Mouse (Mus musculus): ENCODE results near the gene Vipr2. TPM values are rescaled to one million over a fixed set of nuclear protein-coding genes. Genes with fewer than 3 reads are reported as not detected.

Vipr2 gene
- total and polyA plus RNA-seq, 2 experiments from 2014 or later, result 0.95 to 3.9 TPM

- Histone ChIP-seq H3K27me3 (ENCODE audit: insufficient read depth, low read length) (no peaks in the 10 kb centered on the region), H3K4me1 (ENCODE audit: insufficient read depth, low read length) (no peaks in the 10 kb centered on the region), H3K36me3 (ENCODE audit: insufficient read depth, low read length) (peaks cover 29% of the 10 kb centered on the region), H3K9ac (replicated peaks; ENCODE audit: low read length, poor library complexity, severe bottlenecking) (no peak overlapping the region), H3K4me2 (ENCODE audit: low read depth, low read length, poor library complexity, severe bottlenecking) (no peak overlapping the region), H3K4me3 (ENCODE audit: low read depth, low read length) (no peak overlapping the region), H3K9me3 (ENCODE audit: low read length) (no peaks in the 10 kb centered on the region), H3K27ac (ENCODE audit: low read depth, low read length) (no peak overlapping the region)
- 95% methylated on average over 2 of the region's 2 CpGs for WGBS
- no peak for TF ChIP-seq CTCF (IDR thresholded peaks at IDR 0.05)
- ATAC-seq (ENCODE audit: low FRiP score) (no peak), DNase-seq (ENCODE audit: low spot score) (no peak)
Measured at GRCm38 (mm10) chr12:116062194-116062583, 15.3 kb upstream of the Vipr2 start.

- 94% methylated on average over 4 of the region's 4 CpGs for WGBS
- DNase-seq (ENCODE audit: low spot score) (no peak), ATAC-seq (ENCODE audit: low FRiP score) (no peak)
- peaks cover 28% of the 10 kb centered on the region for H3K36me3 ChIP-seq (ENCODE audit: insufficient read depth, low read length)
- H3K4me2 ChIP-seq (ENCODE audit: low read depth, low read length, poor library complexity, severe bottlenecking), result no peak overlapping the region
- H3K9ac ChIP-seq (replicated peaks; ENCODE audit: low read length, poor library complexity, severe bottlenecking), result no peak overlapping the region
- no peaks in the 10 kb centered on the region for H3K4me1 ChIP-seq (ENCODE audit: insufficient read depth, low read length)
- H3K9me3 ChIP-seq (ENCODE audit: low read length), result no peaks in the 10 kb centered on the region
- no peak overlapping the region for H3K4me3 ChIP-seq (ENCODE audit: low read depth, low read length)
- no peak for TF ChIP-seq CTCF (IDR thresholded peaks at IDR 0.05)
- H3K27ac ChIP-seq (ENCODE audit: low read depth, low read length), result no peak overlapping the region
- H3K27me3 ChIP-seq (ENCODE audit: insufficient read depth, low read length), result no peaks in the 10 kb centered on the region
Measured at GRCm38 (mm10) chr12:116063020-116063419, 14.5 kb upstream of the Vipr2 start.

- Histone ChIP-seq H3K4me3 (ENCODE audit: low read depth, low read length) (no peak overlapping the region), H3K9ac (replicated peaks; ENCODE audit: low read length, poor library complexity, severe bottlenecking) (no peak overlapping the region)
- TF ChIP-seq CTCF (IDR thresholded peaks at IDR 0.05), result peak; percentile 81
Measured at GRCm38 (mm10) chr12:116071023-116071422, 6.5 kb upstream of the Vipr2 start.

GRCm38 (mm10) chr12:116077855-116078366 is 385 bp downstream of the Vipr2 start:
- no peaks in the 10 kb centered on the region for H3K4me1 ChIP-seq (ENCODE audit: insufficient read depth, low read length)
- peak overlapping the region; percentile 59 for H3K4me3 ChIP-seq (ENCODE audit: low read depth, low read length)
- peak overlapping the region; percentile 99 for H3K4me2 ChIP-seq (ENCODE audit: low read depth, low read length, poor library complexity, severe bottlenecking)
- DNase-seq (ENCODE audit: low spot score), result no peak
- TF ChIP-seq CTCF (IDR thresholded peaks at IDR 0.05), result no peak
- no peak for ATAC-seq (ENCODE audit: low FRiP score)
- no peaks in the 10 kb centered on the region for H3K36me3 ChIP-seq (ENCODE audit: insufficient read depth, low read length)
- H3K27me3 ChIP-seq (ENCODE audit: insufficient read depth, low read length), result peaks cover 3% of the 10 kb centered on the region; the same call in 1 of the 2 replicates
- H3K9me3 ChIP-seq (ENCODE audit: low read length), result no peaks in the 10 kb centered on the region
- under 1% methylated on average over 20 of the region's 24 CpGs for WGBS
- no peak overlapping the region for H3K27ac ChIP-seq (ENCODE audit: low read depth, low read length)
- peak overlapping the region; percentile 73 for H3K9ac ChIP-seq (replicated peaks; ENCODE audit: low read length, poor library complexity, severe bottlenecking)

More at GRCm38 (mm10) chr12:116071023-116071422, 6.5 kb upstream of the Vipr2 start:
- H3K36me3 ChIP-seq (ENCODE audit: insufficient read depth, low read length), result no peaks in the 10 kb centered on the region
- ATAC-seq (ENCODE audit: low FRiP score) (peak; percentile 74), DNase-seq (ENCODE audit: low spot score) (peak; percentile 64)
- no peaks in the 10 kb centered on the region for H3K9me3 ChIP-seq (ENCODE audit: low read length)
- WGBS, result 24% methylated on average over 3 of the region's 3 CpGs
- no peak overlapping the region for H3K4me2 ChIP-seq (ENCODE audit: low read depth, low read length, poor library complexity, severe bottlenecking)
- H3K27ac ChIP-seq (ENCODE audit: low read depth, low read length), result no peak overlapping the region
- no peaks in the 10 kb centered on the region for H3K4me1 ChIP-seq (ENCODE audit: insufficient read depth, low read length)
- no peaks in the 10 kb centered on the region for H3K27me3 ChIP-seq (ENCODE audit: insufficient read depth, low read length)

GRCm38 (mm10) chr12:116083125-116083524 is 5.6 kb downstream of the Vipr2 start:
- no peak for DNase-seq (ENCODE audit: low spot score)
- Histone ChIP-seq H3K9me3 (ENCODE audit: low read length) (no peaks in the 10 kb centered on the region), H3K27me3 (ENCODE audit: insufficient read depth, low read length) (peaks cover 3% of the 10 kb centered on the region; the same call in 1 of the 2 replicates), H3K4me3 (ENCODE audit: low read depth, low read length) (no peak overlapping the region), H3K9ac (replicated peaks; ENCODE audit: low read length, poor library complexity, severe bottlenecking) (no peak overlapping the region), H3K27ac (ENCODE audit: low read depth, low read length) (no peak overlapping the region), H3K36me3 (ENCODE audit: insufficient read depth, low read length) (no peaks in the 10 kb centered on the region), H3K4me1 (ENCODE audit: insufficient read depth, low read length) (no peaks in the 10 kb centered on the region), H3K4me2 (ENCODE audit: low read depth, low read length, poor library complexity, severe bottlenecking) (no peak overlapping the region)
- TF ChIP-seq CTCF (IDR thresholded peaks at IDR 0.05), result no peak
- no peak for ATAC-seq (ENCODE audit: low FRiP score)
- 84% methylated on average over 6 of the region's 6 CpGs for WGBS

GRCm38 (mm10) chr12:116084294-116084693 is 6.8 kb downstream of the Vipr2 start:
- Histone ChIP-seq H3K9ac (replicated peaks; ENCODE audit: low read length, poor library complexity, severe bottlenecking) (no peak overlapping the region), H3K36me3 (ENCODE audit: insufficient read depth, low read length) (no peaks in the 10 kb centered on the region), H3K4me2 (ENCODE audit: low read depth, low read length, poor library complexity, severe bottlenecking) (no peak overlapping the region), H3K4me1 (ENCODE audit: insufficient read depth, low read length) (no peaks in the 10 kb centered on the region), H3K27ac (ENCODE audit: low read depth, low read length) (no peak overlapping the region), H3K9me3 (ENCODE audit: low read length) (no peaks in the 10 kb centered on the region), H3K4me3 (ENCODE audit: low read depth, low read length) (no peak overlapping the region), H3K27me3 (ENCODE audit: insufficient read depth, low read length) (no peaks in the 10 kb centered on the region)
- ATAC-seq (ENCODE audit: low FRiP score) (no peak), DNase-seq (ENCODE audit: low spot score) (no peak)
- no peak for TF ChIP-seq CTCF (IDR thresholded peaks at IDR 0.05)
- WGBS, result 85% methylated on average over 2 of the region's 2 CpGs
